Mouse (Mus musculus) stomach, postnatal 0 days (tissue): ENCODE measurements at regions not wholly inside any gene's neighbourhood (a gene's known extent, or its start where the extent isn't known, plus 50 kb on each side); places are given as distances from the start of the nearest gene placed in this dataset.

Source experiments
- ATAC-seq: fragments of 200-750 bp; cut with Nextera tagmentation; 2 replicates; pipeline ENCODE4 v1.8.0; 2017; ENCODE audit not compliant: low FRiP score, low TSS enrichment
- DNase-seq: peaks from one replicate; pipeline ENCODE4 v3.0.0-alpha.2; 2016; ENCODE audit warnings: low spot score
- H3K27ac ChIP-seq: fragments of 300-500 bp; sonication (generic); replicated peaks from 2 replicates; pipeline ENCODE4 v1.5.1; 2014; ENCODE audit warnings: mild to moderate bottlenecking, control low read depth
- H3K27me3 ChIP-seq: fragments of 300-500 bp; sonication (generic); 2 replicates; pipeline ENCODE4 v1.6.1; 2014; ENCODE audit warnings: low read length; ENCODE audit not compliant: control insufficient read depth, insufficient read depth
- H3K36me3 ChIP-seq: fragments of 300-500 bp; sonication (generic); 2 replicates; pipeline ENCODE4 v1.6.1; 2014; ENCODE audit warnings: low read length, mixed read lengths; ENCODE audit not compliant: control insufficient read depth, insufficient read depth
- H3K4me1 ChIP-seq: fragments of 300-500 bp; sonication (generic); replicated peaks from 2 replicates; pipeline ENCODE4 v1.6.1; 2014; ENCODE audit warnings: antibody characterized with exemption; ENCODE audit not compliant: control insufficient read depth, insufficient read depth
- H3K4me2 ChIP-seq: fragments of 300-500 bp; sonication (generic); replicated peaks from 2 replicates; pipeline ENCODE4 v1.6.1; 2014; ENCODE audit warnings: low read depth, mild to moderate bottlenecking, control low read depth, moderate library complexity
- H3K4me3 ChIP-seq: fragments of 300-500 bp; sonication (generic); 2 replicates; pipeline ENCODE4 v1.5.1; 2014; ENCODE audit warnings: low read depth, low read length, control low read depth
- H3K9ac ChIP-seq: fragments of 300-500 bp; sonication (generic); 2 replicates; pipeline ENCODE4 v1.6.1; 2014; ENCODE audit warnings: mild to moderate bottlenecking, low read length, control low read depth, mixed read lengths
- H3K9me3 ChIP-seq: fragments of 300-500 bp; sonication (generic); 2 replicates; pipeline ENCODE4 v1.6.1; 2016; ENCODE audit warnings: low read length; ENCODE audit not compliant: control insufficient read depth
- CTCF ChIP-seq: IDR thresholded peaks from 2 replicates; pipeline ENCODE4 v1.5.1; 2016; ENCODE audit warnings: antibody characterized with exemption, low read depth, mild to moderate bottlenecking, moderate library complexity
- EP300 ChIP-seq: optimal IDR thresholded peaks from 2 replicates; pipeline ENCODE3; 2016; ENCODE audit warnings: antibody characterized with exemption
- WGBS: fragments of 180-500 bp; shearing (Covaris S2); extraction: QIAGEN DNeasy Blood & Tissue Kit; methylation state at CpG from one replicate; pipeline ENCODE4 v1.1.7; 2014; 5-methylcytosine and 5-hydroxymethylcytosine counted together

GRCm38 (mm10) chr17:7674511-7674910 lies 152.6 kb downstream of the Fndc1 start:
- ATAC-seq = no peak
- TF ChIP-seq CTCF (no peak), EP300 (no peak)
- Histone ChIP-seq H3K9me3 (no peaks in the 10 kb centered on the region), H3K27me3 (no peaks in the 10 kb centered on the region), H3K27ac (no peak overlapping the region), H3K4me3 (no peak overlapping the region), H3K4me1 (no peaks in the 10 kb centered on the region), H3K9ac (no peak overlapping the region), H3K36me3 (no peaks in the 10 kb centered on the region), H3K4me2 (no peak overlapping the region)
- WGBS = 86% methylated on average over 2 of the region's 2 CpGs
- DNase-seq = no peak

GRCm38 (mm10) chr17:7667826-7668225 lies 159.3 kb downstream of the Fndc1 start:
- WGBS = 42% methylated on average over 3 of the region's 3 CpGs
- ATAC-seq = no peak
- Histone ChIP-seq H3K4me1 (no peaks in the 10 kb centered on the region), H3K9ac (no peak overlapping the region), H3K27ac (no peak overlapping the region), H3K27me3 (no peaks in the 10 kb centered on the region), H3K4me2 (no peak overlapping the region), H3K4me3 (no peak overlapping the region), H3K9me3 (no peaks in the 10 kb centered on the region), H3K36me3 (no peaks in the 10 kb centered on the region)
- no peak for DNase-seq
- TF ChIP-seq CTCF (no peak), EP300 (no peak)

- H3K36me3 ChIP-seq = no peaks in the 10 kb centered on the region
- no peaks in the 10 kb centered on the region for H3K27me3 ChIP-seq
- no peaks in the 10 kb centered on the region for H3K4me1 ChIP-seq
- no peak for ATAC-seq
- no peak overlapping the region for H3K4me2 ChIP-seq
- no peak overlapping the region for H3K27ac ChIP-seq
- no peaks in the 10 kb centered on the region for H3K9me3 ChIP-seq
- H3K4me3 ChIP-seq = no peak overlapping the region
- 60% methylated on average over 6 of the region's 6 CpGs for WGBS
- no peak overlapping the region for H3K9ac ChIP-seq
- no peak for DNase-seq
- TF ChIP-seq EP300 (no peak), CTCF (no peak)
These were observed 160.2 kb downstream of the Fndc1 start for GRCm38 (mm10) chr17:7666781-7667398.

GRCm38 (mm10) chr17:7666207-7666606 lies 160.9 kb downstream of the Fndc1 start:
- DNase-seq = no peak
- Histone ChIP-seq H3K4me1 (no peaks in the 10 kb centered on the region), H3K27me3 (no peaks in the 10 kb centered on the region), H3K4me3 (no peak overlapping the region), H3K27ac (no peak overlapping the region), H3K4me2 (no peak overlapping the region), H3K9me3 (no peaks in the 10 kb centered on the region), H3K36me3 (no peaks in the 10 kb centered on the region), H3K9ac (no peak overlapping the region)
- WGBS = 69% methylated on average over 5 of the region's 5 CpGs
- TF ChIP-seq CTCF (no peak), EP300 (no peak)
- ATAC-seq = no peak

- Histone ChIP-seq H3K4me1 (no peaks in the 10 kb centered on the region), H3K36me3 (no peaks in the 10 kb centered on the region), H3K27ac (no peak overlapping the region), H3K9me3 (no peaks in the 10 kb centered on the region), H3K4me3 (no peak overlapping the region), H3K4me2 (no peak overlapping the region), H3K27me3 (no peaks in the 10 kb centered on the region), H3K9ac (no peak overlapping the region)
- no peak for DNase-seq
- WGBS = 34% methylated on average over 3 of the region's 3 CpGs
- no peak for TF ChIP-seq EP300
- TF ChIP-seq CTCF = no peak
- ATAC-seq = peak; percentile 47; the same call in 1 of the 2 replicates
These were observed 161.4 kb downstream of the Fndc1 start for GRCm38 (mm10) chr17:7665686-7666085.

- TF ChIP-seq EP300 = no peak
- Histone ChIP-seq H3K4me3 (no peak overlapping the region), H3K27me3 (no peaks in the 10 kb centered on the region), H3K27ac (no peak overlapping the region), H3K4me1 (no peaks in the 10 kb centered on the region), H3K9ac (no peak overlapping the region), H3K9me3 (no peaks in the 10 kb centered on the region), H3K4me2 (no peak overlapping the region), H3K36me3 (no peaks in the 10 kb centered on the region)
- 66% methylated on average over 7 of the region's 7 CpGs for WGBS
- DNase-seq (no peak), ATAC-seq (no peak)
These were observed 162.9 kb downstream of the Fndc1 start for GRCm38 (mm10) chr17:7663896-7664880.
